Mouse (Mus musculus): ENCODE data around the gene Tfeb.

- TF ChIP-seq CTCF (conservative IDR thresholded peaks at IDR 0.05; ENCODE audit: low read length) (no peak), NANOG (IDR thresholded peaks at IDR 0.05; ENCODE audit: borderline replicate concordance, low read length) (no peak)
Measured at GRCm38 (mm10) chr17:47736856-47737255, at the start of gene Tfeb.
